ENCODE assay signal across 25 mouse cellular contexts in the genomic region with DNA sequence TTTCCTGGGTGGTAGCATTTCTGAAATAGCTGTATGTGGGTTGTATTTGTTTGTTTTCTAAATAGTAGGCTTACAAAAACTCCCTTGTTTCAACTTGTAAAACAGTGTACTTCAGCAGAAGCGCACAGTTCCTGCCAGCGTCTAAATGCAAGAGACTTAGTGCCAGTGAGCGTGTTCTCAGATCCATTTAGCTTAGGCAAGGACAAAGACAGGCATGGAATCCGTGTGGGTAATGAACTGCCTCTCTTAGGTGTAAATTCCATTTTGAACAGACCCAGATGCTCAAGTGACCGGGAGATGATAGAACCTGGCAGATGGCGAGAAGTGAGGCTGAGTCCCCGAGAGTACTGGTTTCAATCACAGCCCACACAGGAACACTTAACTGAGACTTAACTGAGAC.
A peak's percentile ranks its signal among the peaks of the same experiment; 100 is the strongest.
DNase-seq lines count a peak whose midpoint lies in the region; ATAC-seq and TF ChIP-seq lines count a peak whose summit lies in the region.
"Had no signal": no experiment of that assay in that cellular context is flagged by ENCODE, and none has a peak within 500 bp of the region (broad histone marks: within the 10 kb centered on the region; RNA-seq: fewer than 3 reads in every experiment).

No protein-coding gene starts in this region.

- TF ChIP-seq POLR2A in brain, embryonic 14.5 days (IDR thresholded peaks at IDR 0.05; ENCODE audit: borderline replicate concordance, extremely low read depth, insufficient read depth, insufficient read length, poor library complexity, severe bottlenecking), result no peak

- no peak for DNase-seq in frontal cortex, postnatal 14 days (ENCODE audit: low spot score in 2 of 2)
- peak; percentile 59 for DNase-seq in Muller cell, postnatal 12 days (ENCODE audit: inconsistent ontology term)
- peak; percentile 50 for DNase-seq in brain, embryonic 14.5 days (ENCODE audit: low read depth)
- DNase-seq in limb, embryonic 11.5 days (ENCODE audit: low spot score), result peak; percentile 32
- DNase-seq in heart, adult 11 months, result no peak
- DNase-seq: adrenal gland, adult 2 months; adrenal gland, postnatal 25 days; cerebellum, adult 11-12 months; cerebellum, adult 9-10 months; cerebellum, postnatal 25 days; gastrocnemius, postnatal 36 days; heart, adult 18-20 months; heart, postnatal 14 days had no signal

- peak; percentile 79 for ATAC-seq in frontal cortex, adult (ENCODE audit: low TSS enrichment)
- ATAC-seq in limb, embryonic 11.5 days (ENCODE audit: insufficient number of reproducible peaks, low FRiP score, low TSS enrichment, low read depth), result no peak
- no peak for ATAC-seq in cerebellum, adult (ENCODE audit: insufficient number of reproducible peaks, low FRiP score, low TSS enrichment)
- ATAC-seq: forebrain, embryonic 16.5 days; inflammation-experienced regulatory T-cells, adult 6 months; intestine, postnatal 0 days had no signal

- no peak for TF ChIP-seq CTCF in brain, embryonic 14.5 days (IDR thresholded peaks at IDR 0.05; ENCODE audit: borderline replicate concordance, extremely low read depth, insufficient read depth, insufficient read length)

- H3K9me3 ChIP-seq in limb, embryonic 11.5 days (ENCODE audit: control insufficient read depth, low read length), result no peaks in the 10 kb centered on the region
- H3K9me3 ChIP-seq: embryonic facial prominence, embryonic 15.5 days; heart, embryonic 10.5 days; heart, embryonic 15.5 days; hindbrain, embryonic 10.5 days; hindbrain, embryonic 15.5 days had no signal

- H3K36me3 ChIP-seq in limb, embryonic 11.5 days (ENCODE audit: control insufficient read depth, insufficient read depth, low read length), result no peaks in the 10 kb centered on the region
- H3K36me3 ChIP-seq: embryonic facial prominence, embryonic 15.5 days; heart, embryonic 10.5 days; heart, embryonic 15.5 days; hindbrain, embryonic 10.5 days; hindbrain, embryonic 15.5 days had no signal

- no peak overlapping the region for H3K4me2 ChIP-seq in limb, embryonic 11.5 days (ENCODE audit: low read depth, severe bottlenecking)
- H3K4me2 ChIP-seq: embryonic facial prominence, embryonic 15.5 days; heart, embryonic 15.5 days; hindbrain, embryonic 15.5 days had no signal

- no peaks in the 10 kb centered on the region for H3K27me3 ChIP-seq in limb, embryonic 11.5 days (ENCODE audit: control insufficient read depth, insufficient read depth, low read length)
- H3K27me3 ChIP-seq: CH12.LX; embryonic facial prominence, embryonic 15.5 days; heart, embryonic 15.5 days; hindbrain, embryonic 15.5 days had no signal

- 21% methylated on average over 7 of the region's 7 CpGs for WGBS in limb, embryonic 11.5 days

- no peak overlapping the region for H3K4me3 ChIP-seq in limb, embryonic 11.5 days (ENCODE audit: low read depth, low read length)
- H3K4me3 ChIP-seq: embryonic facial prominence, embryonic 15.5 days; erythroblast, embryonic 14.5 days; heart, embryonic 10.5 days; heart, embryonic 15.5 days; hindbrain, embryonic 10.5 days; hindbrain, embryonic 15.5 days had no signal

- no peak overlapping the region for H3K27ac ChIP-seq in limb, embryonic 11.5 days (replicated peaks; ENCODE audit: low read depth, low read length)
- H3K27ac ChIP-seq: embryonic facial prominence, embryonic 15.5 days; heart, embryonic 10.5 days; heart, embryonic 15.5 days; hindbrain, embryonic 10.5 days; hindbrain, embryonic 15.5 days had no signal

- peaks cover 10% of the 10 kb centered on the region for H3K4me1 ChIP-seq in limb, embryonic 11.5 days (ENCODE audit: control insufficient read depth, insufficient read depth, low read length)
- H3K4me1 ChIP-seq: heart, embryonic 15.5 days; hindbrain, embryonic 15.5 days had no signal

- no peak overlapping the region for H3K9ac ChIP-seq in limb, embryonic 11.5 days (ENCODE audit: low read length)
- H3K9ac ChIP-seq: embryonic facial prominence, embryonic 15.5 days; heart, embryonic 15.5 days; hindbrain, embryonic 15.5 days had no signal

Comparison
In these comparisons a context has a peak if more than half of its experiments do, and no peak if none do; other contexts are left out.
1. DNase-seq: peak in Muller cell, postnatal 12 days (single experiment), brain, embryonic 14.5 days (single experiment) and limb, embryonic 11.5 days (single experiment); none in frontal cortex, postnatal 14 days (0 of 2) and heart, adult 11 months (single experiment).